Mouse (Mus musculus): ENCODE measurements around the gene Ltbp4.

Gene Ltbp4

DNA sequence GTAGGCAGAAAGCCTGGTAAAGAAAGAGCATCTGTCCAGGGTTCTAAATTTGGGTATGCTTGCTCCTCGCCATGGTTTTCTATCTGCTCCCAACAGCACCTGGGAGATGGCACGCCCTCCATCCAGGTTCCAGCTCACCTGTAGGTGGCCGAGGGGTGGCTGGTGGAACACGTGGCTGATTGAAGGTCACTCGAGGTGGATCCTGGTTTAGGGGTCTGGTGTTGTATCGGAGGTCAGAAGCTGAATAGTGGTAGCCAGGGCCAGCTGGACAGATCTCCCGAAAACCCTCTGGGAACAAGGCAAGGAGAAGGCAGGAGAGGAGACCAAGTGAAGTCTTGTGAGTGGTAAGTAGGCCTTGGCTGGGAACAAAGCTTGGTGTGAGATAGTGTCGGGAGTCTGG is 10.0 kb downstream of the Ltbp4 start:
- DNase-seq (ENCODE audit: low read depth, low spot score), result no peak

DNA sequence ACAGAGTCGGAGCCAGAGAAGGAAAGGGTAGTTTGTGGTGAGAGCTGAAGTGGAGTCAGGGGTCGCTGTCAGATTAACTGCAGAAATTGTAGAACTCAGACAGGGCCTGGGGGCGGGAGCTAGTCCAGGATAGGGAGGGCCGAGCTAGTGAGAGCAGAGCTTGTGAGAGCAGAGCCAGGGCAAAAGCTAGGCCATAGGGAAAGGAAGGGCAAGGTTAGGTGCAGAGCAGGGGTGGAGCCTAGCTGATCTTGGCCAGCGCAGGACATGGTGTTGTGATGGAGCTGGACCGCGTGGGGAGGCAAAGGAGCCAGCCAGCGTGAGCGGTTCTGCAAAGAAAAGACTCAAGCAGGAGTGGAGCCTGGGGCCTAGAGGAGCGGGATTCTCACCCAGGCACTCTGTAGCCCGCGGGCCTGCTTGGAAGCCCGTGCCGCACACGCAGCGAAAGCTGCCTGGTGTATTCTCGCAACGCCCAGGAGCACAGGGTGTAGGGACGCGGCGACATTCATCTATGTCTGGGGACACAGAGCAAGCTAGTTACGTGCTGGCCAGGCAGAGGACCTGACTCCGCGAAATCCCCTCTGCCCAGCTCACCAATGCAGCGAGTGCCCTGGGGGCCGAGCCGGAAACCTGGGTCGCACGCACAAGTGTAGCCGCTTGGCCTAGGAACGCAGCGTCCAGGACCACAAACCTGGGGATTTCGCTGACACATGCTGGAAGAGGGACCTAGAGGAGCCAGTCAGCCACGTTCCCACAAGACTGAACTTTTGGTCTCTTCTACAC is 11.2 kb downstream of the Ltbp4 start:
- no peak for DNase-seq (ENCODE audit: low read depth, low spot score)

DNA sequence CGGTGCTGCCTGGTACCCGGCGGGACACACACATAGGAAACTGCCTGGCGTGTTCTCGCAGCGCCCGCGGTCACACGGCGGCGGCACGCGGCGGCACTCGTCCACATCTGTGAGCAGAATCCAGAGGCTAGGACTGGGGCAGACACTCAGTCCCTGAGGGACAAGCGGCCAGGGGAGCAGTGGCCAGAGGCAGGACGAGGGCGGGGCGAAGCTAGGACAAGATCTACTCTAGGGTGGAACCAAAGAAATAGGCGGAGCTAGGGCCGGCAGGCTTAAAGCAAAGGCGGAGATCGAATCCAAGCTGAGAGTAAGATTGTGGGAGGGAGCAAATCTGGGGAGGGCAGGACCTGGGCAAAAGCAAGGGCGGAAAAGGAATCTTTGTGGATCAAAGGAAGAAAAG is 11.8 kb downstream of the Ltbp4 start:
- DNase-seq (ENCODE audit: low read depth, low spot score), result no peak

DNA sequence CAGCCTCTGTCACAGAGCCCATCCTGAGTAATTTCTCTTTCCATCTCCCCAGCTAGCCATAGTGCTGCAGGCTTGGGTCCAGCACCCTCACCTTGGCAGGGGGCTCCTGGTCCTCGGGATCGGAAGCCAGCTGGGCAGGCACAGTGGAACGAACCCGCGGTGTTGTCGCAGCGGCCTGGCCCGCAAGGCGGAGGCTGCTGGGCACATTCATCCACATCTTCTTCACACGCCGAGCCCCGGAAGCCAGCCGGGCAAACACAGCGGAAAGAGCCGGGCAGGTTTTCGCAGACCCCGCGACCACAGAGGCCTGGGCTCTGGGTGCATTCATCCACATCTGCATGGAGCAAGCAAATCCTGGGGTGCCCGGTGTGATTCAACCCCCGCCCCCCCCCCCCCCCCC is 12.6 kb downstream of the Ltbp4 start:
- DNase-seq (ENCODE audit: low read depth, low spot score), result no peak

DNA sequence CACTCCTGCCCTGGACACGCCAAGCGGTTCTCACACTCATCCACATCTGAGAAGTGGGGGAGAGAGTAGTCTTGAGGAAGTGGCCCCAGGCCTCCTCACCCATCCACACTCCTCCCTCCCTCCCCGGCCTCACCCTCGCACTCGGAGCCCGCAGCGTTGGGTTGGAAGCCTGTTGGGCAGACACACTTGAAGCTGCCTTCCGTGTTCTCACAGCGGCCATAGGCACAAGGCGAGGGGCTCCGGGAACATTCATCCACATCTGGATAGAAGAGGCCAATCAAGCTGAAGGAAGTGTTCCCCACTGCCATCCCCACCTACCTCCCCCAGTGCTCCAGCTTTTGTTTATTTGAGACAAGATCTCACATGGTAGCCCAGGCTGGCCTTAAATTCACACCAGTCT is 13.3 kb downstream of the Ltbp4 start:
- no peak for DNase-seq (ENCODE audit: low read depth, low spot score)

DNA sequence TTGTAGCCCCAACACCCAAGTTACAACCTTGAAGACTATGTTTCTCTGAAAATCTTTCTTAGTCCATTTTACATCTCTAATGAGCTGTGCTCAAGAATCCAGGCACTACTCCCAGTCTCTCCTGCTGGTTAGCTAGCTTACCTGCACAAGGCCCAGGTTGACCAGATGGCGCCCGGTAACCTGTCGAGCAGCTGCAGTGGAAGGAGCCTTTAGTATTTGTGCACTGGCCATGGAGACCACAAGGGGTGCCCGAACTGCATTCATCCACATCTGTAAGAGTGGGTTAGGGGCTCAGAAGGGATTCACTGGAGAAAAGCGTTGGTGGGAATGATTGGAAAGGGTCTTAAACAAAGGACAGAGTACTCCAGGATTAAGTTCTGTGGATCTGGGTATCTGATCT is 14.5 kb downstream of the Ltbp4 start:
- no peak for DNase-seq (ENCODE audit: low read depth, low spot score)

DNA sequence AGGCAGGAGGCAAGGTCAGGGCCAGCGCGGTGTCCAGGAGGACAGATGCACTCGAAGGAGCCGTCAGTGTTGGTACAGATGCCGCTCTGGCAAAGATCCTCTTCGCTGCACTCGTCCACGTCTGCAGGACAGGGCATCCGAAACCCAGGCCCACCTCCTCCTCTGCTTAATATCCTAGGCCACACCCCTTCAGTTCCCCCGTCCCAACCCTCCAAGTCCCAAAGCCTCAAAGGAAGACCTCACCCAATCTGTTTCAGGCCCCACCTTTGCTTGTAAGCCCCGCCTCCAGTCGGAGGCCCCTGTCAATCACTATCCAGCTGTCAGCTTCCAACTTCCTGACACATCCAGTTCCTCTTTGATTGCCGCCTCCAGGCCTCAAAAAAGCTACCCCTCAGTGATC is 15.2 kb downstream of the Ltbp4 start:
- no peak for DNase-seq (ENCODE audit: low read depth, low spot score)

DNA sequence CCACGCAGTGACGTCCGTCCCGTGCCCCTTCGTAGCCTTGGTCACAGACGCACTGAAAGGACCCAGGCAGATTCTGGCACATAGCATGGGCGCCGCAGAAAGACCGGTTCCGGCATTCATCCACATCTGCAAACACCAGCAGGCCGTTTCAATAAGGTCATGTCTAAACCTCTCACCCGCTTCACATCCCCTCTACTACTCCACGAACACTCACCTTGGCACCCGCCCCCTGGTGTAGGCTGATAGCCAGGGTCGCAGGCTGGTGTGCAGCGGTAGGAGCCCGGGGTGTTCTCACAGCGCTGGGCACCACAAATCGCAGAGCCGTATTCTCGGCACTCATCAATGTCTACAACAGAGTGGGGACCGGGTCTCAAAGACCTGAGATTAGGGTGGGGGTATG is 18.1 kb downstream of the Ltbp4 start:
- DNase-seq (ENCODE audit: low read depth, low spot score), result no peak

DNA sequence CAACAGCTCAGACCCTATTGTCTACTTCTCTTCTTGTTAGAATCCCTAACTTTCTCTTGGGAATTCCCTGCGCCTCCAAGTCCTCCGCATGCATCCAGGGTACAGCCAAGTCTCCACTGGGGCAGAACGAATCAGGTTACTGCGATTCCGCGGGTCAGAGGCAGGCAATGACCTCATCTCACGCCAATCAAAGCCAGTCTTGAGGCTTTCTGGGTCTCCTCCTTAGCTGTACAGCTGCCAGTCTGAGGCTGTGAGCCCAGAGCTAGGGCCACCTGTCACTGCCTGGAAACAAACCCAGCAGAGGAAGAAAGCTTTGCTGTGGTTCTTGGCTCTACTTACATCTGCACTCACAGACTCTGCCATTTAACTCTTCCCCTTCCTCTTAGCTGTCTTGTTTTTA is 21.5 kb downstream of the Ltbp4 start:
- no peak for DNase-seq (ENCODE audit: low read depth, low spot score)

DNA sequence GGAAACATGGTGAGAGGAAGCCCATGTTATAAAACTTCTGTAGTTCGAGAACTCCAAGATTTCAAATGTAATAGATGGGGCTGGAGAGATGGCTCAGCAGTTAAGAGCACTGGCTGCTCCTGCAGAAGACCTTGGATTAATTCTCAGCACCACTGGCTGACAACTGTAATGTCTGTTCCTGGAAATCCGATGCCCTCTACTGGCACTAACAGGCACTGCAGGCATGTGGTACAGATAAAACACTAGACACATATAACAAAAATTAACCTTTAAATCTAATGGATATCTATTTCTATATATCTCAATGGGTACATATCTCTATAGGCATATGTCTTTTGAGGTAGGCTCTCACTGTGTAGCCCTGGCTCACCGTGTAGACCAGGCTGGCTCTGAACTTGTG is 23.1 kb downstream of the Ltbp4 start:
- DNase-seq (ENCODE audit: low read depth, low spot score), result no peak

DNA sequence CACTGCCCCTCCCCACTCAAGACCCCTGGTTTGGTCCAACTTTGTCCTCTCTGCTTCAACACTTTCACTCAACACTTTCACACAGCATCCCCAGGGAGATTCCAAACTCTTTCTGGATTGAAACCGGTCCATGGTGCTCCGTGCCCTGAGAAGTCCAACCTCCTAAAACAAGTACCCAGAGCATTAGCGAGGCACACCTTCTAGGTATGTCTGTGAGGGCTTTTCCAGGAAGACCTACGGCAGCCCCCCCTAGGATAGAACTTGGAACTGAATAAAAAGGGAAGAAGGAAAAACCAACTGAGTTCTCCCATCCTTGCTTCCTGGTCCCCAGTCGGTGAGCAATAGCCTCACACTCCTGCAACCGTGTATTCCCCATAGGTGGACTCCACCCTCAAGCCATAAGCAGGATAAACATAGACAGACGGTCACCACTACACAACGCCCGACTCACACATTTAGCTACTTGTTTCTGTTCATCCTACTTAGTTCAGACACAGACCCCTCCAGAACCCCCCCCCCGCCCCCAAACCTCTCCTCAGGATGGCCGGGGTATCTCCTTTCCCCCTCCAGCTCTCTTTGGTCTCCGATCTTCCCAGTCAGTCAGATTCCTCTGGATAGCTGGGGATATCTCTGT is 25.7 kb downstream of the Ltbp4 start:
- DNase-seq (ENCODE audit: low read depth, low spot score), result no peak

DNA sequence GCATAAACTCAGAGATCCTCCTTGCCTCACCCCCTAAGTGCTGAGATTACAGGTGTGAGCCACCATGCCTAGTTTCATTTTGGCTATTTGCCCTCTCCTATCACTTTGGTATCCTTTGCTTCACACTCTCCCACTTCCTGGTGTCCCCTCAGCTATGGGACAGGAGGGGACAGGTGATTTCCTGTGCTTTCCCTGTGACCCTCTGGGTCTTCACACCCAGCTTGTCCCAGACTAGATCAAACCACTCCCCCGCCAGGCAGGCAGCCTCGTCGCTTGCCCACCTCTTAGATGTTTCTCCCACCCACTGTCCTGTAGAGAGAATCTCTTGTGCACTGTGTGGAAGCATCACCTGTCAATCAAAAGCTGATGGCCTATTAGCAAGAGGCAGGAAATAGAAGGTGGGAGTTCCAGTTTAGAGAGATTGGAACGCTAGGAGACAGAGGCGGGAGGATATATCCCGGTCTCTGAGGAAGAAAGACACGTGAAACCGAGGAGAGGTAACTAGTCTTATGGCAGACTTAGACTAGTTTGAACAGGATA is 26.4 kb downstream of the Ltbp4 start:
- DNase-seq (ENCODE audit: low read depth, low spot score), result no peak

DNA sequence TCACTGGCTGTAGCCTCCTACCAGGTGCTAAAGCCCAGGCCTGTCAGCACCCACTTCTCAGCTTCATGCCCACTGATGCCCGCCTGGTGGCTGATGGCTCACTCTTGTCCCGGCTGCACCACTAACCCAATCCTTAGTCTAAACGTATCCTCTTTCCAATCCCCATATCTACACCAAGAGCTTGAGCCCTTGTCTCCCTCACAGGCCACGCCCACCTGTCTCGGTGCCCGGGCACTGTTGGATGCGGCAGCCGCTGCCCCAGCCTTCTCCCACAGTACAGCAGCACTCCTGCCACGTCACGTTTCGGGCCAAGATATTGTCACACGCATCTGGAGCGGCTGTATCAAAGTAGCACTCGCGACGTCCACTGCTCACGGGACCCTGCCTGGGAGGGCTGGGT is 27.2 kb downstream of the Ltbp4 start:
- DNase-seq (ENCODE audit: low read depth, low spot score), result no peak

DNA sequence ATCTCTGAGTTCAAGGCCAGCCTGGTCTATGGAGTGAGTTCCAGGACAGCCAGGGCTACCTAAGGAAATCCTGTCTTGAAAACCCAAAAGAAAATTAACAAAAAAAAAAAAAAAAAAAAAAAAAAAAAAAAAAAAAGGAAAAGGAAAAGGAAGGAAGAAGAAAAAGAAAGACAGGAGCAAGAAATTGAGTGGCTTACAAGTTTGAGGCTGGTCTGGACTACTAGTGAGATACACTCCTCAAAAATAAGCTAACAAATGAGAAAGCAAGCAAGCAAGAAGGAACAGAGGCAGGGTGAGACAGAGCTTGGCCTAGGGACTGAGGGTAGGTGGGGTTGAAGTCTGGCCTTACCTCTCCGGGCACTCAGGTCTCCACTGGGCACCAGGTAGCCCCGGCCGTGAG is 27.7 kb downstream of the Ltbp4 start:
- no peak for DNase-seq (ENCODE audit: low read depth, low spot score)

DNA sequence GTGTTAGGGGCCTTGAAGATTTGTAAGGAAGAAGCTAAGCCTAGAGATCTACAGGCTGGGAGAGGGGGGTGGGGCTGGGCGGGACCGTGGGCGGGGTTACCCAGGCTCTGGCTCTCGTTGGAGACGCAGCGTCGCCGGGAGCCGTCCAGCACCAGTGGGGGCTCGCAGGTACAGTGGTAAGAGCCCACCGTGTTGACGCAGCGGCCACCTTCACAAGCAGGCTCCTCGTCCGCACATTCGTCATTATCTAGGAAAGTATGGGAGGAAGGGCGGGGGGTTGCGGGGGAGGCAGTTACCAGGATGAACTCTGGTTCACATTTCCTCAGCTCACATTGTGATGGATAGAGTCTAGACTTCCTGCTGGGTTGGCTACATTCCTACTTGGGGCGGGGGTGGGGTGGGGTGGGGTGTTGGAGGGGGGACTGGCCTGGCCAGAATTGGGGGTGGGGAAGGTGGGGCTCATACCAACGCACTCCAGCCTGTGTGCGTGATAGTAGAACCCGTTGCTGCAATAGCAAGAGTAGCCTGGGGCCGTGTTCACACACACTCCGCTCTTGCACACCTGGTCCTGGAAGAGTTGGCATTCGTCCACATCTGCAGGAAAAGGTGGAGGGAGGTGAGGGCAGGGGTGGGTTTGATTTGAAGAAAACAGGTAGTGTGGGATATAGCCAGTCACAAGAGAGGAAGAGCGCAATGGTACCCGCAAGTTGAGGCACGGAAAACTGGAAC is 28.5 kb downstream of the Ltbp4 start:
- no peak for DNase-seq (ENCODE audit: low read depth, low spot score)

DNA sequence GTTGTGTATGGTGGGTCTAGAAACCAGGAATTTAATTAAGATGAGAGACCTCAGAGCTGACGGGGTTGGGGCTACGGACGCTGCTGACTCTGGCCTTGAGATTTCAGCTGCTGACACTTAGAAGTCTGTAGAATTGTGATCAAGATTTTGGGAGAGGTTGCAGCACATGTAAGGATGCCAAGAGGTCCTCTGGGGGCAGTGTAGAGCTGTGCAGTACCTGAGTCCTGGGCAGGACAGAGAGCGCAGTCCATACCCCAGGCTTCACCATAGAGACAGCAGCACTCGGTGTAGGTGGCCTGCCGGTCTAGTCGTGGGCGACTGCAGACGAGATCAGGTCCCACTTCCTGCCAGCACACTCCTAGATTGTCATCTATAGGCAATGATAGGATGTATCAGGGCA is 29.9 kb downstream of the Ltbp4 start:
- no peak for DNase-seq (ENCODE audit: low read depth, low spot score)

DNA sequence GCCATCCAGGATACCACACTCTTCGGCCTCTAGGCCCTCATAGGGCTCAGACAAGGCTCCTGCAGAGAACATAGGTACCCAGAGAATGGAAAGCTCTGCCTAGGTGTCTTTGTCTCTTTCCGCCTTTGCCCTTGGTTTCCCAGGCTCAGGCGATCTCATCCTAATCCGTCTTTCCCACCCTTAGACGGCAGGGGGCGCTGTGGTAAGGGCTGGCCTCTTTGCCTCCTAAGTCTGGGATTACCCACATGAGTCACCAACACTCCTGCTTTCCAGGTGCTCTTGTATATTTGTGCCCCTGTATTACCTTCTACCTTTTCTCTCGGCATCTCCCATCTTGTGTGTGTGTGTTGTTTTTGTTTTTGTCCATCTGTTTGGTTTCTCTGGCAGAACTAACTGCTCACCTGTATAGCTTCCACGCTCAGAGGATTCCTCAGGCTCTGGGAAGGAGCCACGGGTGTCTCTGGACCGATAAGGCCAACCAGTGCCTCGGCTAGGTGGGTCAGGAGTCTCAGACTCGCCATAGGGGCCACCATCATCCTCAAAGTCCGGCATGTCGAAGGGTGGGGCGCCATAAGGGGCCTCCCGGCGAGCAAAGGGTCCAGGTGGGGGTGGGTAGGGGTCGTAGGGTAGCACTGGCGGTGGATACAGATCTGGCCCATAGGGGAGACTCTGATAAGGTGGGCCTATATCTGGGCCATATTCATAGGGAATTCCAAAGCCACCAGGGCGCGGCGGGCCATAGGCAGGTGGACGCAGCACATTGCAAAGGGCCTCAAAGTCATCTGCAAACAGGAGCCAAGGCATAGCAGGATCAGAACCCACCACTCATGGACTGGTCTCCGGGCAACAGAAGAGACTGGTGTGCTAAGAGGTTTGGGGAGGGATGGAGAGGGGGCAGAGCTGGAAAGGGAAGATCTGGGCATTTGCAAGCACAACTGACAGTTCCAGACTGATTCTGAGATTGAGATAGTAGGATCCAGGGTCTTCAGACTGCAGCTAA is 31.0 kb downstream of the Ltbp4 start:
- no peak for DNase-seq (ENCODE audit: low read depth, low spot score)

DNA sequence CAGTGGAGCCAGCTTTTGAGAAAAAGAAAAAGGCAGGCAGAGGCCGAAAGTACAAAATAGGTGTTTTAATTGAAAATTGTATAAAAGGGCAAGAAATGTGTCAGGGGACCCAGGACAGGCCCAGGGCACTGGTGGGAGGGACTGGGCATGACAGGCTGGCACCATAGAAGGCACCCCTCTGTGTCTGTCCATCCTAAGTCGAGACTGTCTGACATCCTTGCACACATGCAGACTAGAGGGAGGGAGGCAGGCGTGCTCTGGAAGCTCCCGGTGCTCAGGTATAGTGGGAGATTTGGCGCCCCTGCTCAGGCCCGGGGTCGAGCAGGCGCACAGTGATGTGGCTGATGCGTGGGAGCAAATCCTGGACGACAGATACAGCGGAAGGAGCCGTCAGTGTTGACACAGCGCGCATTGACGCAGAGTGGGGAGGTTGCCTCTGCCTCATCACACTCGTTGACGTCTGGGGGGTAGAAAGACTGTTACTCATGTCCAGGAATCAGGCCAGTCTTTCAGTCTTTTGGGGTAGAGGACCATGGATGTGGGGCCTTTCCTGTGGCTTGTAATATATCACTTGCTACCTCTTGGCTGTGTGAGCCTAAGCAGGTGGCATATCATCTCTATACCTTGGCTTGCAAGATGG is 32.3 kb downstream of the Ltbp4 start:
- no peak for DNase-seq (ENCODE audit: low read depth, low spot score)

DNA sequence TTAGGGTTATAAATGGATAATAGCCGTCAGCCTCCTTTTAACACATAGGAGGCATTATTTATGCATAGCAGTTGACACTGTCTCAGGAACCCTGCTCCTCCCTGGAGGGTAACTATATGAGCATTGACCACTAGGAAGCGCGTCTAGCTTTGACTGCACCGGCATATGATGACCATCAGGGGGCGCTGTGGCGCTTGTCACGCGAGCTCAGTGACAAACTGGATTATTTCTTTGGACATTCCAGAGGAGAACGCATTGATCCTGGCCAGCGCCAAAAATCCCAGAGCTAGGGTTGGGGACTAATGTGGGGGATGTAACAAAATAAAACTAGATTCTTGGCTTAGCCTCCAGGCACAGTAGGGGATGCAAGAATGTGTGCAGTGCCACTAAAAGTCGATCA is 35.3 kb downstream of the Ltbp4 start:
- DNase-seq (ENCODE audit: low read depth, low spot score), result peak; percentile 78

DNA sequence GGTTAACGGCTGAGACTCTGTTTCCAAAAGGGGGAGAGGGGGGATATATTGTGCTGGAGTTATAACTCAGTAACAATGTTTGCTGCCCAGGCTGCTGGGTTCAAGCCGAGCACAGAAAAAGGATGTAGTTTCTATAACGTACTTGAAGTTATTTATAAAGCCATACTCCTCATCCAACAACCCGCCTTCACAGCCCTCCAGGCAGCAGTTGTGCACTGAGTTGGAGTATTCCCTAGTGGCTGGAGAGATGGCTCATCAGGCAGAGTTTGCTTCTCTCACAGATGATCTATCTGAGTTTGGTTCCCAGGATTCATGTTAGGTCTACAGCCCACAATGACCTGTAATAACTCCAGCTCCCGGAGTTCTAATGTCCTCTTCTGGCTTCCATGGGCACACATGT is 36.7 kb downstream of the Ltbp4 start:
- no peak for DNase-seq (ENCODE audit: low read depth, low spot score)

DNA sequence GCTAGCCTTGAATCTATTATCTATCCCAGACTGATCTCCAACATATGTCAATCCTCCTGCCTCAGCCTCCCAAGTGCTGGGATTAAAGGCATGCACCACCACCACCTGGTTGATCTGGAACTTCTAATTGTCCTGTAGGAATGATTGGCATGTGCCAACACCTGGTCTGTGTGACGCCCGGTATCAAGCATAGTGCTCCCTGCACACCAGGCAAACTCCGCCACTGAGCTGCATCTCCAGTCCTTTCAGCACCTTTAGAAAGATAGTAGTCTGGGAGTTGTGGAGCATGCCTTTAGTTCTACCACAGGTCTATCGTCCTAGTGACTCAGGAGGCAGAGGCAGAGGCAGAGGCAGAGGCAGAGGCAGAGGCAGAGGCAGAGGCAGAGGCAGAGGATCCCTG is 37.1 kb downstream of the Ltbp4 start:
- no peak for DNase-seq (ENCODE audit: low read depth, low spot score)

All from retina, postnatal 7 days (tissue).